Mouse (Mus musculus): ENCODE data around the gene Nt5c. TPM values are rescaled to one million over a fixed set of nuclear protein-coding genes. Genes with fewer than 3 reads are reported as not detected.

Nt5c gene
- polyA plus RNA-seq, 1 experiment from 2014 or later, result 95.0 TPM

DNA sequence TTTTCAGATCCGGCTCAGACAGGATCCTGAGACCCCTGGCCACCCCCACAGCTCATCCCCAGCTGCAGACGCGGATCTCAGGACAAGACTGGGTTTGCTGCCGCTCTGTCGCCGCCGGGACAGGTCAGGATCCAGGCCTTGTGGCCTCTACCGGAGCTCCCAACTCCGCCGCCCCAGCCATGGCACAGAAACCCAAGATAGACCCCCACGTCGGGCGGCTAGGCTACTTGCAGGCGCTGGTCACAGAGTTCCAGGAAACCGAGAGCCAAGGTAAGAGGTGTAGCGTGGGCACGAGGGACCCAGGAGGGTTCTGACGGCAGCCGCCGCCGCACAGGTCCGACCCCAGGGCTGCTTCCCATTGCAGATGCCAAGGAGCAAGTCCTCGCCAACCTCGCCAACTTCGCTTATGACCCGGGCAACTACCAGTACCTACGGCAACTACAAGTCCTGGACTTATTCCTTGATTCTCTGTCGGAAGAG is 15.9 kb downstream of the Nt5c start:
- 4% methylated on average over 28 of the region's 28 CpGs for WGBS
- no peak for DNase-seq (ENCODE audit: low spot score)
- 0 out of 2 replicates have a peak, but pooled peaks cover 6% of the 10 kb centered on the region for H3K36me3 ChIP-seq
- peak overlapping the region; percentile 96 for H3K4me3 ChIP-seq
- no peaks in the 10 kb centered on the region for H3K9me3 ChIP-seq
- H3K4me1 ChIP-seq, result peaks cover 53% of the 10 kb centered on the region
- no peaks in the 10 kb centered on the region for H3K27me3 ChIP-seq (ENCODE audit: insufficient read depth, poor library complexity, severe bottlenecking)
- peak overlapping the region; percentile 87; the same call in 1 of the 2 replicates for H3K27ac ChIP-seq

DNA sequence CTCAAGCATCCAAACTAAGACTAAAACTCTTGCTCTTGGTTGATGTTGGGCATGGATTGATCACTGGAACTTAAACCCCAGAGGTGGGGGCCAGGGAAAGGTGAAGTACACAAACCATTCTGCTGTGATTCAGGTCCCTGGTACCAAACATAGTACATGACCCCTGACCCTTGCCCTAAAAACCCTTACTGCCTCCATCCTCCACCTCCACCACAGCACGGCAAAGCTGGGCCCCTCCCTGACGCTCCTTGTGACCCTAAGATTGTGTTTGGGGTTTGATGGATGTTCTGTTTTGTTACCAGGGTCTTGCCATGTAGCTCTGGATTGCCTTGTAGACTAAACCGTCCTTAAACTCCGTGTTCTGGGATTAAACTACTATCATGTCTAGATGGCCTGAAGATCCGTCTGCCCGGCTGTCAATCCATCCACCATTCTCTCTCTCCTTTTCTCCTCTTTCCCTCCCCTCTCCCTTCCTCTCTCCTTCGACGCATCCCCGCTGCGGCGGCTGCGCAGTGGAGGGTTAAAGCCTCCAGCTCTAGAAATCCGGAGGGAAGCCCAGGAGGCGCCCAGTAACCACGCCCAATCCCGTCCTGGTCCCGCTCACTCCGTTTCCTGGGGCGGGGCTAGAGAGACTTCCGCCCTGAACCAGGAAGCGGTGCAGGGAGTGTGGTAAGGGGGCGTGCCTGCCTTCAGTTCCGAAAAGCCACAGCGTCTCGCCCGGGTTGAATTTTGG is 16.5 kb downstream of the Nt5c start, which contains the start of gene Armc7:
Armc7 (plus strand) TSS at position 643 of the 733 bp plus-strand sequence.
- Histone ChIP-seq H3K27me3 (ENCODE audit: insufficient read depth, poor library complexity, severe bottlenecking) (no peaks in the 10 kb centered on the region), H3K4me3 (peak within 1 kb of the TSS; percentile 96), H3K36me3 (0 out of 2 replicates have a peak, but pooled peaks cover 6% of the 10 kb centered on the region), H3K4me1 (peaks cover 53% of the 10 kb centered on the region), H3K27ac (peak within 1 kb of the TSS; percentile 87), H3K9me3 (no peaks in the 10 kb centered on the region)
- 1% methylated on average over 26 of the region's 26 CpGs for WGBS
- peak; percentile 97 for DNase-seq (ENCODE audit: low spot score)

DNA sequence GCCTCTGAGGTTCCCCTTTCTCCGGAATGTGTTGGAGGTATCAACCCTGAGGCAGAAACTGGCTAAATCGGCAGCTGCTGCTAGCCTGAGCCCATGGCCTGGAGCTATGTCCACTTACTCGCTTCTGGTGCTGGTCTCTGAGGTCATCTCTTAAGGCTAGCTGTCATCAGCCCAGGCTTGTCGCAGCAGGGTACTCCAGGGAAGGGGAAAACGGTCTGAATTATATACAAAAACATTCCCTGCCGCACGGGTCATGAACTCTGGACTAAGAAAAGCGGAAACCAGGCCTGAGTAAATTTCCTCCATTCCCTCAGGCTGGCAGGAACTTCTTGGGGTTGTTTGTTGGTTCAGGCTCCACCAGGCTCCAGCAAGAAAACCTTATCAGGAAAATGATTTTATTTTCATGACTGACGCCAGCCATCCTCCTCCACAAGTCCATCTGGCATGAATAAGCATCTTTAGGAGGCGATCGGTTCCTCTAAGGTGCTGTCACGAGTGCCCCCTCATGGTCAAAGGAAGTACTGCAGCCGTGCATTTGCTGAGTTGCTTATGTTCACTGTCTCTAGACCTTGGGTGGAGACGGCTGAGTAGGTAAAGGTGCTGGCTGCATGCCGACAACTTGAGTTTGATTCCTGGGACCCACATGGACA is 17.9 kb downstream of the Nt5c start:
- Histone ChIP-seq H3K36me3 (no peaks in the 10 kb centered on the region), H3K27me3 (ENCODE audit: insufficient read depth, poor library complexity, severe bottlenecking) (0 out of 2 replicates have a peak, but pooled peaks cover 3% of the 10 kb centered on the region), H3K4me3 (0 out of 2 replicates have a peak overlapping the region, but pooled peaks have one; percentile 15), H3K4me1 (peaks cover 53% of the 10 kb centered on the region), H3K27ac (peak overlapping the region; percentile 87), H3K9me3 (no peaks in the 10 kb centered on the region)
- WGBS, result 18% methylated on average over 15 of the region's 15 CpGs
- peak; percentile 97 for DNase-seq (ENCODE audit: low spot score)

DNA sequence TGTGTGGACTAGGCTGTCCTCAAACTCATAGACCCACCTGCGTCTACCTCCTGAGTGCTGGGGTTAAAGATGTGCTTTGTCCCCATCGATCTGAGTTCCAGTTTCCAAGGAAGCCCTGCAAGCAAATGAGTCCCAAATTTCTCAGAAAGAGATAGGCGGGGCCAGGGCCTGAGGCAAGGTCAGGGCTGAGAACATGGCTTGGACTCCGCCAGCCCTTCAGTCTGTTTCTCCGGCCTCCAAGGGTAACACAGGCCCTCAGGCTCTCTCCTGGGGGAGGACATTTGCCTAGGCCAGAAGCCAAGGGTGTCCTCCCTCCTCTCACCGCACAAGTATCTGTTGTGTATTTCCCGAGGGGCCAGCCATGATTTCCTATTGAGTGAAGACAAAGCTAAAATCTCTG is 19.5 kb downstream of the Nt5c start:
- 0 out of 2 replicates have a peak overlapping the region, but pooled peaks have one; percentile 16 for H3K27ac ChIP-seq
- DNase-seq (ENCODE audit: low spot score), result no peak
- peaks cover 58% of the 10 kb centered on the region for H3K4me1 ChIP-seq
- 87% methylated on average over 7 of the region's 7 CpGs for WGBS
- no peak overlapping the region for H3K4me3 ChIP-seq
- H3K36me3 ChIP-seq, result no peaks in the 10 kb centered on the region
- H3K27me3 ChIP-seq (ENCODE audit: insufficient read depth, poor library complexity, severe bottlenecking), result 0 out of 2 replicates have a peak, but pooled peaks cover 3% of the 10 kb centered on the region
- H3K9me3 ChIP-seq, result no peaks in the 10 kb centered on the region

DNA sequence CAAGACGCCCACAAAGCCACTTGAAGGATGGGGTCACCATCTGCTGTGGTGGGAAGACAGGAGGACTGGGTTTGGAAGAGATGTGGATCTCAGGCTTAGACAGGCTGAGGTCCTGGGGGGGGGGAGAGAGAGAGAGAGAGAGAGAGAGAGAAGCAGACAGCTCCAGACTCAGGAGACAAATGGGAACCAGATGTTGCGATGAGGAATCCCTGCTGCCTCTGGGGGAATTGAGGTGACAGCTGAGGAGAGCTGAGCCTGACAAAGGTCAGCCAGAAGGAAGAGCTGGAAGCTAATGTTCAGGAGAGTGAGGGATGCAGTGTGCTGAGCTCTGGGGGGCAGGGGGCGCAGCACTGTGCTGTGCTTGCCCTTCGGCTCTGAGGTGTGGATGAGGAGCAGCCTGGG is 24.4 kb downstream of the Nt5c start:
- peaks cover 36% of the 10 kb centered on the region for H3K4me1 ChIP-seq
- H3K36me3 ChIP-seq, result no peaks in the 10 kb centered on the region
- no peaks in the 10 kb centered on the region for H3K9me3 ChIP-seq
- DNase-seq (ENCODE audit: low spot score), result no peak
- H3K27ac ChIP-seq, result peak overlapping the region; percentile 24; the same call in 1 of the 2 replicates
- peaks cover 7% of the 10 kb centered on the region for H3K27me3 ChIP-seq (ENCODE audit: insufficient read depth, poor library complexity, severe bottlenecking)
- H3K4me3 ChIP-seq, result peak overlapping the region; percentile 20; the same call in 1 of the 2 replicates
- WGBS, result 11% methylated on average over 4 of the region's 4 CpGs

DNA sequence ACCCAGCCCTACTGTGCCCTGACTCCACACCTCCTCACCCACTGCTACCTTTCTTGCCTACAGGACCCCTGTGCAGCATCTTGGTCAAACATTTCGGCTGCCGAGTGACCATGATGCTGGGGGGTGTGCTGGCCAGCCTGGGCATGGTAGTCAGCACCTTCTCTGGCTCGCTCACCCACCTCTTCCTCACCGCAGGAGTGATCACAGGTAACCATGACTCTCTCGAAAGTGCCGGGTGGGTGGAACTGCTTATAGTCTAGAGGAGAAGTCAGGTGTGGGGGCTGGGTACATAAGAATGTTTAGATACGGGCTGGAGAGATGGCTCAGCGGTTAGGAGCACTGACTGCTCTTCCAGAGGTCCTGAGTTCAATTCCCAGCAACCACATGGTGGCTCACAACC is 26.8 kb downstream of the Nt5c start:
- H3K27ac ChIP-seq, result no peak overlapping the region
- no peaks in the 10 kb centered on the region for H3K36me3 ChIP-seq
- peaks cover 9% of the 10 kb centered on the region for H3K27me3 ChIP-seq (ENCODE audit: insufficient read depth, poor library complexity, severe bottlenecking)
- no peak for DNase-seq (ENCODE audit: low spot score)
- H3K4me1 ChIP-seq, result peaks cover 34% of the 10 kb centered on the region
- no peaks in the 10 kb centered on the region for H3K9me3 ChIP-seq
- 78% methylated on average over 8 of the region's 8 CpGs for WGBS
- no peak overlapping the region for H3K4me3 ChIP-seq

DNA sequence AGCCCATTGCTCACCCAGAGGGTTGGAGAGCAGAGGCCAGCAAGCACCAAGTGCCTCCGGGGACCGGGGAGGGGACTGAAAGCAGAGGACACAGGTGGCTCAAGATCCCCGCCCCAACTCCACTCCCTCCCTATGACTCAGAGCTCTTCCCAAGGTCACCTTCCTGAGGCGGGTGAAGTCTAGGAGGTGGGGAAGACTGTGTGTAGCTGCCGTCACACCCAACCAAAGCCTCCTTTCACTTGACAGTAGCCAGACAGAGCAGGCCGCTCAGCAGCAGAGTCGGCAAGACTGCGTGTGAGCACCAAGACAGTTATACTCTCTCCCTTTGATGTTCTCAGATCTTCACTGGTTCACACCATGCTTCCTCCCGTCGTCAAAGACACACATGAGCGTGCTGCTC is 28.3 kb downstream of the Nt5c start:
- Histone ChIP-seq H3K4me1 (peaks cover 39% of the 10 kb centered on the region), H3K9me3 (no peaks in the 10 kb centered on the region), H3K27me3 (ENCODE audit: insufficient read depth, poor library complexity, severe bottlenecking) (peaks cover 6% of the 10 kb centered on the region), H3K36me3 (no peaks in the 10 kb centered on the region), H3K27ac (peak overlapping the region; percentile 42; the same call in 1 of the 2 replicates), H3K4me3 (no peak overlapping the region)
- 46% methylated on average over 11 of the region's 11 CpGs for WGBS
- no peak for DNase-seq (ENCODE audit: low spot score)

DNA sequence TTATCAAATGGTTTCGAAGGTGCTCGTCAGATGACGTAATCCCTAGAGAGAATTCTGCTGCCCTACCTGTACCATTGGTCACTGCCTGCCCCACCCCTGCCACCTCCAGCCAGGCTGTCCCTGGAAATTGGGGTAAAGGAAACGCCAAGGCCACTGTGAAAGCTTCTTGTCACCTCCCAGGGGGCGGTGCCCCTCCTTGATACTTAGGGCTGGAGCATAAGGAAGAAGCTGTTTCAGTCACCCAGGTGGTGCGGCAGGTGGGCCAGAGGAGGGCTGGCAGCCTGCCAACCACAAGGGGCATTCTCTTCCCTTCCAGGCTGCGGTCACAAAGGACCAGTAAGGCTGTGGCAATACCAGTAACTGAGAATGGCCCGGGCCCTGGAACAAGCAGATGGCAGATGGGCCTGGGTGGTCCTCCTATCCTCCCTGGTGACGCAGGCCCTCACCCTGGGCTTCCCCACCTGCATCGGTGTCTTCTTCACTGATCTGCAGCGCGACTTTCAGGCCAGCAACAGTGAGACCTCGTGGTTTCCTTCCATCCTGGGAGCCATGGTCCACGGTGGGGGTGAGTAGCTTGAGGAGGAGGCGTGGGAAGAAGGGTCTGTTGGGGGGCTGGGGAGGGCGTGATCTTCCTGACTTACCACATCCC is 29.3 kb downstream of the Nt5c start, which contains the start of gene Slc16a5:
Slc16a5 (plus strand) TSS at position 232 of the 649 bp plus-strand sequence.
- Histone ChIP-seq H3K9me3 (no peaks in the 10 kb centered on the region), H3K27ac (no peak within 1 kb of the TSS; the same call in 1 of the 2 replicates), H3K4me1 (peaks cover 44% of the 10 kb centered on the region), H3K36me3 (no peaks in the 10 kb centered on the region), H3K27me3 (ENCODE audit: insufficient read depth, poor library complexity, severe bottlenecking) (peaks cover 6% of the 10 kb centered on the region), H3K4me3 (no peak within 1 kb of the TSS)
- DNase-seq (ENCODE audit: low spot score), result no peak
- WGBS, result 75% methylated on average over 16 of the region's 16 CpGs

DNA sequence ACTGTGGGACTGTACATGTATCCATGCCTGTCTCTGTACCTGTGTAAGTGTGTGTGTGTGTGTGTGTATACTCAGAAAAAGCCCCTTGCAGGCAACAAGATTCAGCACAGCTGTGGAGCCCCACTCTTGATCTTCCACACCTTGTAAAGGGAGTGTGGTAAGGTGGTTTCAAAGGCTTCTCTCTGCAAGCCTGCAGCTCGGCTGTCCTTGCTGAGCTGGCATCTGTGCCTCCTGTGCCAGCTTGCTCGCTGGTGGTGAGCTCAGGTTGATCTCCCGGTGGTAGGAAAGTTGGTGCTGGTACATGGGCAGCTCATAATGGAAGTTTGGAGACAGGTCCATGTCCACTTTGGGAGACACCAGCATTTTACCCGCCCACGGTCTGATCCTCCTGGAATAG is 29.8 kb downstream of the Nt5c start:
- H3K27ac ChIP-seq, result no peak overlapping the region
- WGBS, result 71% methylated on average over 5 of the region's 5 CpGs
- H3K36me3 ChIP-seq, result no peaks in the 10 kb centered on the region
- peaks cover 6% of the 10 kb centered on the region for H3K27me3 ChIP-seq (ENCODE audit: insufficient read depth, poor library complexity, severe bottlenecking)
- DNase-seq (ENCODE audit: low spot score), result no peak
- H3K4me1 ChIP-seq, result peaks cover 44% of the 10 kb centered on the region
- H3K4me3 ChIP-seq, result no peak overlapping the region
- no peaks in the 10 kb centered on the region for H3K9me3 ChIP-seq

DNA sequence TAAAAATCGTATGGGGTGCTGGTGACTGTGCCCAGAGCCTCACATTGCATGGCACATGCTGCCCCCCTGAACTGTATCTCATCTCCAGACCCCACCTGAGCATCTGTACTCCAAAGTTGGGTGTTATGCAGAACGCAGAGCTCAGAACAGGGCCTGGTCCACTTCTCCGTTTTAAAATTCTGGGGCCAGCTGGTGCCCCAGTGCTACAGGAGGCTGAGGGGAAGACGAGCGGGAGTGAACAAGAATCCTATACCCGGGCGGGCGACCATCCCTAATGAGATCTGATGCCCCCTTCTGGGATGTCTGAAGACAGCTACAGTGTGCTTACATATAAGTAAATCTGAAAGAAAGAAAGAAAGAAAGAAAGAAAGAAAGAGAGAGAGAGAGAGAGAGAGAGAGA is 30.7 kb downstream of the Nt5c start:
- no peak for DNase-seq (ENCODE audit: low spot score)
- no peaks in the 10 kb centered on the region for H3K36me3 ChIP-seq
- 23% methylated on average over 8 of the region's 8 CpGs for WGBS
- no peaks in the 10 kb centered on the region for H3K9me3 ChIP-seq
- peaks cover 42% of the 10 kb centered on the region for H3K4me1 ChIP-seq
- H3K27me3 ChIP-seq (ENCODE audit: insufficient read depth, poor library complexity, severe bottlenecking), result peaks cover 6% of the 10 kb centered on the region
- no peak overlapping the region for H3K4me3 ChIP-seq
- no peak overlapping the region for H3K27ac ChIP-seq

DNA sequence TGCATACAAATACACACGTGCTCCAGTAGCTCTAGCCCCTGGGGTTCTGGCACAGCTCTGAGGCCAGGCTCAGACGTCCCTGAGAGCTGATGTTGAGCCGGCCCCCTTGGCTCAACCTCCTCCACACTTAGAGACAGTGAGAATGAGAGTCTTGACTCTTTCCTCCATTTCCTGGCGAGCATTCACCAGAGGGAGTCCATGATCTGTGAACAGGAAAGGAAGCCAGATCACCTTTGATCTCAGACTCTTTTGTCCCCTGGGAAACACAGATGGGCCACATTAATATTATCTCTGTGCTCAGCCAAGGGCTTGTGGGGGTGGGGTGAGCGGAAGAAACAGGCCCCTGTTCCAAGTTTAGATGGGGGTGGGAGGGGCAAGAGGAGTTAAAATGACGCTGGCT is 34.3 kb downstream of the Nt5c start:
- 0 out of 2 replicates have a peak overlapping the region, but pooled peaks have one; percentile 1 for H3K27ac ChIP-seq
- peaks cover 5% of the 10 kb centered on the region for H3K27me3 ChIP-seq (ENCODE audit: insufficient read depth, poor library complexity, severe bottlenecking)
- no peaks in the 10 kb centered on the region for H3K36me3 ChIP-seq
- 19% methylated on average over 6 of the region's 6 CpGs for WGBS
- no peak for DNase-seq (ENCODE audit: low spot score)
- no peak overlapping the region for H3K4me3 ChIP-seq
- no peaks in the 10 kb centered on the region for H3K9me3 ChIP-seq
- H3K4me1 ChIP-seq, result peaks cover 32% of the 10 kb centered on the region

DNA sequence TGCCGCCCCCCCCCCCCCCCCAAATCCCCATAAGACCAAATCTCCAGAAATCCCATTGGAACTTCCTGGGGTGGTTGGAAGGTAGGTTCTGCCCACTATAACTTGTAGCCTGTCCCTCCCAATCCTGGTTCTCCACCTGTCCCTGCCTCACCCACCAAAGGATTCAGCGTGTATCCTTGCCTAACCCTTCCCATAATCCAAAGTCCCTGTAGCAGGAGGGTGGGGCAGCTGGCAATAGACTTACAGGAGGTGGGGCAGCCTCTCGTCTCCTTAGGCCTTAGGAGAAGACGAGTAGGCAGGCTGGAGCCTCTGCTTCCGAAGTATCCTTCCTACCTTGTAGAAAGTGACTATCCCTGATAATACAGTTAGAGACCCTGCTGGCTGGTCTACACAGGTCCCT is 35.5 kb downstream of the Nt5c start:
- Histone ChIP-seq H3K36me3 (no peaks in the 10 kb centered on the region), H3K4me3 (no peak overlapping the region), H3K27ac (no peak overlapping the region), H3K4me1 (peaks cover 32% of the 10 kb centered on the region), H3K9me3 (no peaks in the 10 kb centered on the region), H3K27me3 (ENCODE audit: insufficient read depth, poor library complexity, severe bottlenecking) (no peaks in the 10 kb centered on the region)
- WGBS, result 92% methylated on average over 5 of the region's 5 CpGs
- DNase-seq (ENCODE audit: low spot score), result no peak

Data from heart, embryonic 10.5 days (tissue).